Mouse (Mus musculus) CH12.LX (cell line): ENCODE results near the gene E130114P18Rik. TPM values are rescaled to one million over a fixed set of nuclear protein-coding genes. Genes with fewer than 3 reads are reported as not detected.

Source experiments
- DNase-seq: peaks from one replicate; pipeline ENCODE4 v3.0.0-alpha.2; 2013; ENCODE audit errors: extremely low read depth
- H3K27ac ChIP-seq: 2 replicates; pipeline ENCODE4 v1.5.1; 2012; ENCODE audit warnings: low read depth, mild to moderate bottlenecking, control low read depth, moderate library complexity; ENCODE audit not compliant: insufficient read depth
- H3K27me3 ChIP-seq: replicated peaks from 2 replicates; pipeline ENCODE3; 2012; ENCODE audit warnings: inconsistent platforms
- H3K36me3 ChIP-seq, 2 experiments: replicated peaks in 1 of 2; 2 replicates each; pipeline versions ENCODE3 to v1.6.1; 2012; ENCODE audit warnings: inconsistent platforms in 1 of 2, low read length in 1 of 2, mild to moderate bottlenecking in 1 of 2, mixed read lengths in 1 of 2, moderate library complexity in 1 of 2; ENCODE audit not compliant: control insufficient read depth in 1 of 2, insufficient read depth in 1 of 2
- H3K4me1 ChIP-seq, 2 experiments: 2 replicates each; pipeline ENCODE4 v1.6.1; 2012; ENCODE audit warnings: inconsistent platforms in 1 of 2, moderate library complexity in 1 of 2; ENCODE audit not compliant: insufficient read depth in 2 of 2, control insufficient read depth in 1 of 2
- H3K4me2 ChIP-seq: 2 replicates; pipeline ENCODE4 v1.6.1; 2012; ENCODE audit warnings: low read depth, mild to moderate bottlenecking, control low read depth; ENCODE audit not compliant: poor library complexity, insufficient read depth, severe bottlenecking
- H3K4me3 ChIP-seq, 3 experiments: fragments of 150-350 bp in 1 of 3; sonication (generic) in 1 of 3; replicated peaks in 1 of 3; 2 replicates each; pipeline versions ENCODE3 to v1.5.1; 2011 to 2012; ENCODE audit warnings: low read depth in 2 of 3, low read length in 2 of 3, mild to moderate bottlenecking in 2 of 3, moderate library complexity in 2 of 3, control low read depth in 1 of 3, improper control_type of control experiment in 1 of 3, inconsistent platforms in 1 of 3, mixed read lengths in 1 of 3; ENCODE audit not compliant: poor library complexity in 1 of 3
- H3K79me2 ChIP-seq: replicated peaks from 2 replicates; pipeline ENCODE4 v1.6.1; 2012; ENCODE audit warnings: mild to moderate bottlenecking, moderate library complexity; ENCODE audit not compliant: control insufficient read depth, poor library complexity, insufficient read depth, severe bottlenecking; ENCODE audit errors: extremely low read depth
- H3K9ac ChIP-seq: 2 replicates; pipeline ENCODE4 v1.6.1; 2012; ENCODE audit warnings: low read depth, mild to moderate bottlenecking, control low read depth, moderate library complexity; ENCODE audit not compliant: insufficient read depth
- H3K9me3 ChIP-seq: replicated peaks from 2 replicates; pipeline ENCODE3; 2012; ENCODE audit warnings: low read length, inconsistent platforms, mixed read lengths
- BHLHE40 ChIP-seq: IDR thresholded peaks from 2 replicates; pipeline ENCODE4 v1.6.1; 2011; ENCODE audit warnings: mild to moderate bottlenecking, low read depth, low read length, improper control_type of control experiment
- CTCF ChIP-seq, 2 experiments: IDR thresholded peaks in 1 of 2; conservative IDR thresholded peaks in 1 of 2; 2 replicates each; pipeline ENCODE4 v1.5.1; 2011 to 2012; ENCODE audit warnings: low read depth in 2 of 2, low read length in 2 of 2, improper control_type of control experiment in 1 of 2, inconsistent platforms in 1 of 2, mild to moderate bottlenecking in 1 of 2, moderate library complexity in 1 of 2
- E2F4 ChIP-seq: IDR thresholded peaks from 2 replicates; pipeline ENCODE4 v1.6.1; 2011; ENCODE audit warnings: low read depth, low read length, improper control_type of control experiment; ENCODE audit not compliant: insufficient replicate concordance
- ELF1 ChIP-seq: IDR thresholded peaks from 2 replicates; pipeline ENCODE4 v1.6.1; 2014; ENCODE audit warnings: low read depth, mild to moderate bottlenecking, inconsistent platforms, low read length, improper control_type of control experiment
- GABPA ChIP-seq: IDR thresholded peaks from 2 replicates; pipeline ENCODE4 v1.6.1; 2012; ENCODE audit warnings: low read depth, low read length, improper control_type of control experiment, inconsistent platforms; ENCODE audit not compliant: insufficient replicate concordance
- HCFC1 ChIP-seq: IDR thresholded peaks from 2 replicates; pipeline ENCODE4 v1.6.1; 2012; ENCODE audit warnings: low read depth, mild to moderate bottlenecking, inconsistent platforms, low read length, improper control_type of control experiment
- JUN ChIP-seq: IDR thresholded peaks from 2 replicates; pipeline ENCODE4 v1.6.1; 2011; ENCODE audit warnings: low read depth, mild to moderate bottlenecking, low read length, improper control_type of control experiment, moderate library complexity; ENCODE audit not compliant: insufficient read depth
- KAT2A ChIP-seq: IDR thresholded peaks from 2 replicates; pipeline ENCODE4 v1.6.1; 2012; ENCODE audit warnings: low read length, improper control_type of control experiment, inconsistent platforms; ENCODE audit not compliant: insufficient replicate concordance
- MAZ ChIP-seq: IDR thresholded peaks from 2 replicates; pipeline ENCODE4 v1.6.1; 2012; ENCODE audit warnings: low read depth, mild to moderate bottlenecking, inconsistent platforms, low read length, improper control_type of control experiment, moderate library complexity
- MEF2A ChIP-seq: IDR thresholded peaks from 2 replicates; pipeline ENCODE4 v1.6.1; 2014; ENCODE audit warnings: low read depth, mild to moderate bottlenecking, inconsistent platforms, low read length, improper control_type of control experiment, borderline replicate concordance
- MXI1 ChIP-seq: IDR thresholded peaks from 2 replicates; pipeline ENCODE4 v1.6.1; 2011; ENCODE audit warnings: mild to moderate bottlenecking, low read depth, low read length, improper control_type of control experiment
- MYC ChIP-seq: IDR thresholded peaks from 2 replicates; pipeline ENCODE4 v1.6.1; 2011; ENCODE audit warnings: low read depth, mild to moderate bottlenecking, improper control_type of control experiment, low read length
- NELFE ChIP-seq: IDR thresholded peaks from 2 replicates; pipeline ENCODE4 v1.6.1; 2011; ENCODE audit warnings: low read depth, low read length, improper control_type of control experiment
- POLR2AphosphoS2 ChIP-seq: IDR thresholded peaks from 2 replicates; pipeline ENCODE4 v1.6.1; 2011; ENCODE audit warnings: low read depth, low read length, improper control_type of control experiment
- RAD21 ChIP-seq: IDR thresholded peaks from 2 replicates; pipeline ENCODE4 v1.6.1; 2011; ENCODE audit warnings: low read depth, mild to moderate bottlenecking, low read length, improper control_type of control experiment, moderate library complexity
- RCOR1 ChIP-seq: conservative IDR thresholded peaks from 2 replicates; pipeline ENCODE4 v1.6.1; 2012; ENCODE audit warnings: low read depth, mild to moderate bottlenecking, inconsistent platforms, low read length, improper control_type of control experiment
- SMC3 ChIP-seq: IDR thresholded peaks from 2 replicates; pipeline ENCODE4 v1.6.1; 2011; ENCODE audit warnings: low read depth, low read length, improper control_type of control experiment
- TCF12 ChIP-seq: IDR thresholded peaks from 2 replicates; pipeline ENCODE4 v1.6.1; 2014; ENCODE audit warnings: low read depth, mild to moderate bottlenecking, inconsistent platforms, low read length, improper control_type of control experiment
- UBTF ChIP-seq: IDR thresholded peaks from 2 replicates; pipeline ENCODE4 v1.6.1; 2012; ENCODE audit warnings: low read depth, mild to moderate bottlenecking, inconsistent platforms, low read length, improper control_type of control experiment, moderate library complexity
- USF1 ChIP-seq: IDR thresholded peaks from 2 replicates; pipeline ENCODE4 v1.6.1; 2014; ENCODE audit warnings: low read depth, mild to moderate bottlenecking, inconsistent platforms, low read length, improper control_type of control experiment
- USF2 ChIP-seq: conservative IDR thresholded peaks from 2 replicates; pipeline ENCODE4 v1.6.1; 2011; ENCODE audit warnings: low read depth, low read length, improper control_type of control experiment
- ZKSCAN1 ChIP-seq: IDR thresholded peaks from 2 replicates; pipeline ENCODE4 v1.6.1; 2012; ENCODE audit warnings: low read depth, inconsistent platforms, low read length, improper control_type of control experiment, borderline replicate concordance
- ZNF384 ChIP-seq: IDR thresholded peaks from 2 replicates; pipeline ENCODE4 v1.6.1; 2012; ENCODE audit warnings: low read depth, low read length, improper control_type of control experiment, inconsistent platforms
- dilution Hi-C: fragments of 300-500 bp; cut with MboI; formaldehyde crosslinking; loops from 2 replicates; pipeline ENCODE4 v1.14.3; 2020; ENCODE audit warnings: low sequenced_read_pairs; ENCODE audit not compliant: extremely low pct_unique_long_range_greater_than_20kb, extremely low pct_ligation_motif_present
- in situ Hi-C: fragments of 300-500 bp; cut with MboI; formaldehyde crosslinking; loops from 3 replicates; pipeline ENCODE4 v1.14.3; 2019; ENCODE audit warnings: low sequenced_read_pairs, low pct_ligation_motif_present, low pct_unique_long_range_greater_than_20kb, mixed read lengths
- polyA plus RNA-seq: library from polyadenylated mRNA; unstranded; fragments of >175 nt; gene quantifications from 2 replicates; pipeline ENCODE4 v1.2.1, GENCODE M21; 2012; ENCODE audit warnings: low read depth; ENCODE audit not compliant: insufficient read length
- total RNA-seq, 2 experiments: library from RNA; depleted of rRNA; stranded (reverse); fragments of 300-350 nt in 1 of 2; fragments of >200 nt in 1 of 2; gene quantifications; 2 replicates each; pipeline ENCODE4 v1.2.3; 2012 to 2014

E130114P18Rik gene
- total and polyA plus RNA-seq, 3 experiments, result not detected

- no peaks in the 10 kb centered on the region for H3K27me3 ChIP-seq
- in situ Hi-C loops, result no loop called here
- H3K4me1 ChIP-seq, result no peaks in the 10 kb centered on the region
- no peak for TF ChIP-seq ZNF384
- TF ChIP-seq NELFE, result no peak
- no peak for TF ChIP-seq RAD21
- no peak for TF ChIP-seq ELF1
- no peak for TF ChIP-seq BHLHE40
- no peak overlapping the region for H3K4me3 ChIP-seq
- no peak overlapping the region for H3K4me2 ChIP-seq
- peaks cover 81% of the 10 kb centered on the region for H3K9me3 ChIP-seq
- H3K36me3 ChIP-seq, result no peaks in the 10 kb centered on the region
- DNase-seq, result no peak
- no peaks in the 10 kb centered on the region for H3K79me2 ChIP-seq
- dilution Hi-C loops, result no loop called here
- no peak overlapping the region for H3K9ac ChIP-seq
- H3K27ac ChIP-seq, result no peak overlapping the region
Observed at GRCm38 (mm10) chr4:97676579-97676937, 101.3 kb downstream of the E130114P18Rik start.

- TF ChIP-seq MAZ (no peak), MXI1 (no peak)
- Histone ChIP-seq H3K4me1 (no peaks in the 10 kb centered on the region), H3K27ac (no peak overlapping the region), H3K27me3 (no peaks in the 10 kb centered on the region), H3K4me2 (no peak overlapping the region), H3K4me3 (no peak overlapping the region), H3K9ac (no peak overlapping the region), H3K36me3 (no peaks in the 10 kb centered on the region), H3K79me2 (no peaks in the 10 kb centered on the region), H3K9me3 (peaks cover 81% of the 10 kb centered on the region)
- in situ Hi-C loops (no loop called here), dilution Hi-C loops (no loop called here)
- no peak for DNase-seq
Observed at GRCm38 (mm10) chr4:97675741-97676578, 101.9 kb downstream of the E130114P18Rik start.

DNA sequence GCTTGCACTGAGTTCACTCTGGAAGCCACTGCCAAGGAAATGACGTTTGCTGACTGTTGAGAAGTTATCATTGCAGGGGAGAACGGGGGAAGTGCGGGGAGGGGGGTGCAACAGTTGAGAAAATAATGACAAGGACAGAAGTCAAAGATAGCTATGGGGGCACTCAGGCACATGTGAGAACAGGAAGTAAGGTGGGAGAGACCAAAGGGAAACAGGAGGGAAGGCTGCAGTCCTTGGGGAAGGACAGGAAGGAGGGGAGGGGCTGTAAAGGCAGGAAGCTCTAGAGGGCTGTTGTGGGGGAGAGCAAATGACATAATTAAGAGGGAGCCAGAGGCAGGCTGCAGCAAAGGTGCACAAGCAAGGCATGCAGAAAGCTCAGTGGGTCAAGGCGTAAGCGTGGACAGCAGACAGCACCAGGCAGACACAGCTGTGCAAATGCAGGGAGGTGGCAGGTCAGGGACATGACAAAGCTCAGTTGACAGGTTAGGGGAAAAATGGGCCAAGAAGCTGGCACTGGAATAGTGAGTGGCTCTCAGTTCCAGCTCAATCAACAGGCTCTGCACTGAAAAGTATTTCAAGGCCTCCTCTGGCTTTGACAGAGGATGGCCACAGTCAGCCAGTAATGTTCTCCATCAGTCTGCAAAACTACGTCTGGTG, 103.9 kb downstream of the E130114P18Rik start:
- no peak for DNase-seq
- no peak for TF ChIP-seq RAD21
- TF ChIP-seq POLR2AphosphoS2, result no peak
- no peak for TF ChIP-seq CTCF (conservative IDR thresholded peaks at IDR 0.05 in 1 of 2, IDR thresholded peaks at IDR 0.05 in 1 of 2; ENCODE audit: low read depth in 2 of 2, low read length in 2 of 2)
- TF ChIP-seq MYC, result no peak
- no peak for TF ChIP-seq E2F4
- TF ChIP-seq UBTF, result no peak
- TF ChIP-seq ZNF384, result no peak
- no peak for TF ChIP-seq GABPA
- no peak for TF ChIP-seq MAZ
- no peak for TF ChIP-seq MXI1
- TF ChIP-seq RCOR1, result no peak
- no peak for TF ChIP-seq KAT2A
- no peak for TF ChIP-seq USF2
- TF ChIP-seq TCF12, result no peak
- no peak for TF ChIP-seq USF1
- no peak for TF ChIP-seq HCFC1
- TF ChIP-seq JUN, result no peak
- TF ChIP-seq SMC3, result no peak
- TF ChIP-seq ZKSCAN1, result no peak
- TF ChIP-seq MEF2A, result no peak
- in situ Hi-C loops, result no loop called here
- Histone ChIP-seq H3K4me2 (no peak overlapping the region), H3K79me2 (no peaks in the 10 kb centered on the region), H3K27ac (no peak overlapping the region), H3K36me3 (no peaks in the 10 kb centered on the region), H3K9me3 (peaks cover 78% of the 10 kb centered on the region), H3K27me3 (no peaks in the 10 kb centered on the region), H3K9ac (no peak overlapping the region), H3K4me1 (no peaks in the 10 kb centered on the region), H3K4me3 (no peak overlapping the region)
- dilution Hi-C loops, result no loop called here
